Mouse (Mus musculus): ENCODE measurements around the gene Dnali1.

DNA sequence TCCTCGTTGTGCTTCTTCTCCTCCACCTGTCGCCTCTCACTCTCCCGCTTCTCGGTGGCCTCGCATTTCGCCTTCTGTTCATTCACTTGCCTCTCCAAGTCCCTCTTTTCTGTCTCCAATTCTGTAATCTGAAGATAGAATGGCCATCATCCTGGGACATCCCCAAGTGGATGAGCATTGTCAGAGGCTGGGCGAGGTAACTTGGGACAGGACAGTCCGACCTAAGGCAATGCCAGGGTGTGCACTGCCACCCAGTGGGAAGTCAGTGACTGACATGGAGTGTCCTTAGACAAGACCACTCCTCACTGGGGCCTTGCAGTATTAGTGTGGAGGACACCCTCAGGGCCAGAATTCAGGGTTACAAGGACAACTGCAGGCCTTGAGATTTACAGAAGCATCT lies 6.5 kb downstream of the Dnali1 start:
- TF ChIP-seq POLR2A (IDR thresholded peaks at IDR 0.05; ENCODE audit: low read depth, low read length) = no peak
- no peak for TF ChIP-seq E2F4 (IDR thresholded peaks at IDR 0.05; ENCODE audit: insufficient replicate concordance, low read depth, low read length)
- peak; percentile 12 to 82; a peak in 2 of 4 replicates for TF ChIP-seq CTCF (conservative IDR thresholded peaks at IDR 0.05 in 1 of 2, IDR thresholded peaks at IDR 0.05 in 1 of 2; ENCODE audit: low read depth in 2 of 2, low read length in 2 of 2)
- no peak for TF ChIP-seq MYC (IDR thresholded peaks at IDR 0.05; ENCODE audit: low read depth, low read length)
- no peak for TF ChIP-seq CHD1 (IDR thresholded peaks at IDR 0.05; ENCODE audit: low read depth, low read length)
- TF ChIP-seq USF1 (IDR thresholded peaks at IDR 0.05; ENCODE audit: low read depth, low read length) = no peak
- TF ChIP-seq BHLHE40 (IDR thresholded peaks at IDR 0.05; ENCODE audit: low read depth, low read length) = no peak
- TF ChIP-seq ZKSCAN1 (IDR thresholded peaks at IDR 0.05; ENCODE audit: borderline replicate concordance, low read depth, low read length) = no peak
- TF ChIP-seq USF2 (conservative IDR thresholded peaks at IDR 0.05; ENCODE audit: low read depth, low read length) = no peak
- no peak for TF ChIP-seq UBTF (IDR thresholded peaks at IDR 0.05; ENCODE audit: low read depth, low read length)
- TF ChIP-seq MAFK (IDR thresholded peaks at IDR 0.05; ENCODE audit: insufficient replicate concordance, low read length) = no peak
- TF ChIP-seq ELF1 (IDR thresholded peaks at IDR 0.05; ENCODE audit: low read depth, low read length) = no peak
- no peak for TF ChIP-seq JUND (conservative IDR thresholded peaks at IDR 0.05; ENCODE audit: low read depth, low read length)
- TF ChIP-seq ZNF384 (IDR thresholded peaks at IDR 0.05; ENCODE audit: low read depth, low read length) = no peak

Data from CH12.LX (cell line).